Mouse (Mus musculus): ENCODE data around the gene Rpl38.

DNA sequence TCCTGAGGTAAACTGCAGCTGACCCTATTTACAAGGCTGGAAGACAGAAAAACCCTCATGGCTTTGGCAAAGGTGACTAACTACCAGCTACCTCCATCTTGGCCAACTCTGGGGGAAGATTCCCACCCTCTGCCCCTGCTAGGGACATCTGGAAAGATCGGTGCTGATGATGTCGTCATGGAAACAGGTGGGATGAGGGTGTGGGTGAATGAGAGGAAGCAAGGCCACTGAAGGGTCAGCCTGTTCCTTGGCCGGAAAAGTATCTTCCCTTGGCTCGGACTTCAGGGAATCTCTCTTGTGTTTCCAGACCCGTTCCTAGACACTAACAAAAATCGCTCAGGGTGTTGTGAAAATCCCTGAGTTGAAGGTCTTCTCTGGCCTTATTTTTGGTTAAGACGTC is 47.2 kb downstream of the Rpl38 start:
- TF ChIP-seq CTCF (IDR thresholded peaks at IDR 0.05; ENCODE audit: borderline replicate concordance, control insufficient read depth, extremely low read depth, insufficient read depth, low read length, poor library complexity), result no peak
- TF ChIP-seq POLR2A (IDR thresholded peaks at IDR 0.05; ENCODE audit: control insufficient read depth, extremely low read depth, insufficient read depth, low read length, poor library complexity), result no peak

Data from thymus, adult 2 months (tissue).